Mouse (Mus musculus): Measurements from ENCODE around the gene Ctcfl. TPM values are rescaled to one million over a fixed set of nuclear protein-coding genes. Genes with fewer than 3 reads are reported as not detected.

Gene Ctcfl
- 0.07 TPM in 1 of 2 replicates, not detected in the other for polyA plus RNA-seq (2015; fragmentation: Nextera tagmentation; extraction: Ambion mirVana)

DNA sequence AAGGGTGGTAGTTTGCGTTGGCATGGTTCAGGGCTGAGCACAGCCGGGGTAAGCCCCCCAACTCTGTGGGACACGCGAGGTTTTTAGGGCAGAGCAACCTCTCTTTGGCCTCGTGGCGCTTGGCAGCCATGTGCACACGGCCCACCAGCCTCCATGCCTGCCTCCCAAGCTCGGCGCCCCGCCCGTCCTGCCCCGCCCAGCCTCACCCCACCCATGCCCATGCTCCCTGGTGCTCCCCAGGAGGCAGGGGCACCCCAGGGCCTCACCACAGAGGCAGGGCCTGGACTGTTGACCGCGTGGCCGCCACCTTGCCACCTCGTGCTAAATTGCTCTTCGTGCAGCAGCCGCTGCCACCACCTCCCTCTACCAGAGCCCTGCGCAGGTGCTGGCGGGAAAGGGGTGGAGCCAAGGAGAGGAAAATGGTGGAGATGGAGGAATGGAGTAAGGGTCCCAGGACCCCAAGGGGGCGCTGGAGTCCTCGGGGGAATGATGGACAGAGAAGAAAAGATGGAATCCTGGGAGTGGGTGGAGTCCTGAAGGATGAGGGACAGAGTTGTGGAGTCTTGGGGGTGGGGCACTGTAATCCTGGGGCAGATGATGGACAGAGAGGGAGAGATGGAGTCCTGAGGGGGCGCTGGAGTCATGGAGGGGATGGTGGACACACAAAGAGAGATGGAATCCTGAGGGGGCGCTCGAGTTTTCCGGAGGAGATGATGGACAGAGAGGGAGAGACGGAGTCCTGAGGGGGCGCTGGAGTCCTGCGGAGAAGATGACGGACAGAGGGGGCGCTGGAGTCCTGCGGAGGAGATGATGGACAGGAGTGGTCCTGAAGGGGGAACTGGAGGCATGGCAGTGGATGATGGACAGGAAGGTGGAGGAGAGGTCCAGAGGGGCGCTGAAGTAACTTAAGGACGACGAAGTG, at the start of gene Ctcfl:
Gene Ctcfl, minus strand, starts transcription at position 503 of the 922 bp plus-strand sequence.
- Histone ChIP-seq H3K4me2 (replicated peaks; ENCODE audit: low read depth, low read length) (no peak within 1 kb of the TSS), H3K27me3 (replicated peaks; ENCODE audit: insufficient read depth, low read length) (no peaks in the 10 kb centered on the region), H3K36me3 (ENCODE audit: insufficient read depth, low read length) (no peaks in the 10 kb centered on the region), H3K27ac (ENCODE audit: low read length) (no peak within 1 kb of the TSS), H3K4me1 (ENCODE audit: insufficient read depth, low read depth, low read length) (no peaks in the 10 kb centered on the region), H3K9ac (replicated peaks; ENCODE audit: low read depth) (no peak within 1 kb of the TSS), H3K4me3 (ENCODE audit: low read depth, low read length) (no peak within 1 kb of the TSS), H3K9me3 (ENCODE audit: low read length) (no peaks in the 10 kb centered on the region)
- WGBS, result 88% methylated on average over 35 of the region's 35 CpGs
- DNase-seq (ENCODE audit: low spot score) (no peak), ATAC-seq (peak; percentile 19; the same call in 1 of the 2 replicates)
- TF ChIP-seq CTCF (IDR thresholded peaks at IDR 0.05) (no peak), EP300 (IDR thresholded peaks at IDR 0.05) (no peak)

- WGBS, result 58% methylated on average over 5 of the region's 5 CpGs
- no peak overlapping the region for H3K4me2 ChIP-seq (replicated peaks; ENCODE audit: low read depth, low read length)
- H3K4me1 ChIP-seq (ENCODE audit: insufficient read depth, low read depth, low read length), result peaks cover 4% of the 10 kb centered on the region
- ATAC-seq, result no peak
- no peak for DNase-seq (ENCODE audit: low spot score)
- H3K27me3 ChIP-seq (replicated peaks; ENCODE audit: insufficient read depth, low read length), result 0 out of 2 replicates have a peak, but pooled peaks cover 10% of the 10 kb centered on the region
- H3K9me3 ChIP-seq (ENCODE audit: low read length), result no peaks in the 10 kb centered on the region
- H3K9ac ChIP-seq (replicated peaks; ENCODE audit: low read depth), result no peak overlapping the region
- no peak for TF ChIP-seq CTCF (IDR thresholded peaks at IDR 0.05)
- no peak for TF ChIP-seq EP300 (IDR thresholded peaks at IDR 0.05)
- H3K4me3 ChIP-seq (ENCODE audit: low read depth, low read length), result no peak overlapping the region
- H3K36me3 ChIP-seq (ENCODE audit: insufficient read depth, low read length), result no peaks in the 10 kb centered on the region
- no peak overlapping the region for H3K27ac ChIP-seq (ENCODE audit: low read length)
These were observed 49.1 kb upstream of the Ctcfl start for GRCm38 (mm10) chr2:173168411-173168851.

- DNase-seq (ENCODE audit: low spot score), result no peak
These were observed 46.0 kb upstream of the Ctcfl start for GRCm38 (mm10) chr2:173165357-173165756.

DNA sequence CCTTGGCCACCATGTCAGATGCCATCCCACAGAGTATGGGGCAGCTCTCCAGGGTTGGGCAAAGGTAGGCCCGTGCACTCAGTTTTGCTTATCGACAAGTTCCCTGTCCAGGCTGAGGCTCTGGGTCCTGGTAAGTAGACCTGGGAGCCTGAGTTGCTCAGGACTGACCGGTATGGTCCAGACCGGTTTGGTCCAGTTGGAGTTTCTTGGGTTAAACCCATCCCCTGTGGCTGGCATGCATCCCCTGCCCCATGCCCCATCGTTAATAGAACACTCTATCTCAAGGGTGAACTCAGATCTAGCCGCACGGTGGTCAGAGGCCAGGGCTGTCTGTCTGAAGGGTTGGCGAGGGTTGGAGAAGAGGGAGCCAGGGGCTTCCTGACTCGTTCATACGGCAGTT, 45.6 kb upstream of the Ctcfl start:
- H3K4me2 ChIP-seq (replicated peaks; ENCODE audit: low read depth, low read length), result no peak overlapping the region
- no peaks in the 10 kb centered on the region for H3K4me1 ChIP-seq (ENCODE audit: insufficient read depth, low read depth, low read length)
- H3K27me3 ChIP-seq (replicated peaks; ENCODE audit: insufficient read depth, low read length), result no peaks in the 10 kb centered on the region
- 78% methylated on average over 10 of the region's 10 CpGs for WGBS
- no peak overlapping the region for H3K9ac ChIP-seq (replicated peaks; ENCODE audit: low read depth)
- no peak overlapping the region for H3K4me3 ChIP-seq (ENCODE audit: low read depth, low read length)
- H3K27ac ChIP-seq (ENCODE audit: low read length), result no peak overlapping the region
- no peak for TF ChIP-seq EP300 (IDR thresholded peaks at IDR 0.05)
- no peaks in the 10 kb centered on the region for H3K36me3 ChIP-seq (ENCODE audit: insufficient read depth, low read length)
- DNase-seq (ENCODE audit: low spot score), result no peak
- ATAC-seq, result no peak
- H3K9me3 ChIP-seq (ENCODE audit: low read length), result no peaks in the 10 kb centered on the region

More at GRCm38 (mm10) chr2:173165357-173165756, 46.0 kb upstream of the Ctcfl start:
- H3K27me3 ChIP-seq (replicated peaks; ENCODE audit: insufficient read depth, low read length), result no peaks in the 10 kb centered on the region
- no peaks in the 10 kb centered on the region for H3K9me3 ChIP-seq (ENCODE audit: low read length)
- no peaks in the 10 kb centered on the region for H3K36me3 ChIP-seq (ENCODE audit: insufficient read depth, low read length)
- ATAC-seq, result no peak
- H3K4me3 ChIP-seq (ENCODE audit: low read depth, low read length), result no peak overlapping the region
- TF ChIP-seq EP300 (IDR thresholded peaks at IDR 0.05), result no peak
- no peak for TF ChIP-seq CTCF (IDR thresholded peaks at IDR 0.05)
- H3K4me2 ChIP-seq (replicated peaks; ENCODE audit: low read depth, low read length), result no peak overlapping the region
- H3K9ac ChIP-seq (replicated peaks; ENCODE audit: low read depth), result no peak overlapping the region
- 77% methylated on average over 10 of the region's 10 CpGs for WGBS
- no peaks in the 10 kb centered on the region for H3K4me1 ChIP-seq (ENCODE audit: insufficient read depth, low read depth, low read length)
- no peak overlapping the region for H3K27ac ChIP-seq (ENCODE audit: low read length)

DNA sequence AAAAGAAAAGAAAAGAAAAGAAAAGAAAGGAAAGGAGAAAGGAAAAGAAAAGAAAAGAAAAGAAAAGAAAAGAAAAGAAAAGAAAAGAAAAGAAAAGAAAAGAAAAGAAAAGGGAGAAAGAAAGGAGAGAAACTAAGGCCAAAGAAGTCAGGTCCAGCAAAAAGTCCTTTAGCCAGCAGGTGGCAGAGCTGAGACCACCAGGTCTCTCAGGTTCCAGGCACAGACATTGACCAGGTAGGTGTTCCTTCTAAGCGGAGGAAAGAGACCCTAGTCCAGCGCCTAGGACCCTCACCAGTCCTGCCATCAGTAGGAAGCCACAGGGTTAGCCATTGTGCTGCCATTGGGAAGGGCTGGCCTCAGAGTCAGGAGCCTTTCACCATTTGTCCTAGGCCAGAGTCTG, 45.0 kb upstream of the Ctcfl start:
- Histone ChIP-seq H3K27me3 (replicated peaks; ENCODE audit: insufficient read depth, low read length) (no peaks in the 10 kb centered on the region), H3K4me3 (ENCODE audit: low read depth, low read length) (no peak overlapping the region), H3K4me2 (replicated peaks; ENCODE audit: low read depth, low read length) (no peak overlapping the region), H3K4me1 (ENCODE audit: insufficient read depth, low read depth, low read length) (no peaks in the 10 kb centered on the region), H3K27ac (ENCODE audit: low read length) (no peak overlapping the region), H3K9ac (replicated peaks; ENCODE audit: low read depth) (no peak overlapping the region), H3K36me3 (ENCODE audit: insufficient read depth, low read length) (no peaks in the 10 kb centered on the region), H3K9me3 (ENCODE audit: low read length) (no peaks in the 10 kb centered on the region)
- ATAC-seq (no peak), DNase-seq (ENCODE audit: low spot score) (peak; percentile 36)
- TF ChIP-seq CTCF (IDR thresholded peaks at IDR 0.05) (peak; percentile 71), EP300 (IDR thresholded peaks at IDR 0.05) (no peak)
- WGBS, result 44% methylated on average over 2 of the region's 2 CpGs

- DNase-seq (ENCODE audit: low spot score) (no peak), ATAC-seq (no peak)
- no peaks in the 10 kb centered on the region for H3K36me3 ChIP-seq (ENCODE audit: insufficient read depth, low read length)
- no peak overlapping the region for H3K4me2 ChIP-seq (replicated peaks; ENCODE audit: low read depth, low read length)
- H3K9ac ChIP-seq (replicated peaks; ENCODE audit: low read depth), result no peak overlapping the region
- 79% methylated on average over 8 of the region's 8 CpGs for WGBS
- no peaks in the 10 kb centered on the region for H3K27me3 ChIP-seq (replicated peaks; ENCODE audit: insufficient read depth, low read length)
- no peak overlapping the region for H3K27ac ChIP-seq (ENCODE audit: low read length)
- no peaks in the 10 kb centered on the region for H3K9me3 ChIP-seq (ENCODE audit: low read length)
- TF ChIP-seq CTCF (IDR thresholded peaks at IDR 0.05), result no peak
- no peak for TF ChIP-seq EP300 (IDR thresholded peaks at IDR 0.05)
- no peaks in the 10 kb centered on the region for H3K4me1 ChIP-seq (ENCODE audit: insufficient read depth, low read depth, low read length)
- no peak overlapping the region for H3K4me3 ChIP-seq (ENCODE audit: low read depth, low read length)
These were observed 44.1 kb upstream of the Ctcfl start for GRCm38 (mm10) chr2:173163380-173163779.
